Mouse (Mus musculus) urinary bladder, postnatal 36 days (tissue): ENCODE data around the gene Dap.

Experiments used
- DNase-seq, 2 experiments: peaks; one replicate each; pipeline ENCODE4 v3.0.0; 2022; ENCODE audit warnings: low spot score in 2 of 2, mixed read lengths in 1 of 2

The Dap gene

DNA sequence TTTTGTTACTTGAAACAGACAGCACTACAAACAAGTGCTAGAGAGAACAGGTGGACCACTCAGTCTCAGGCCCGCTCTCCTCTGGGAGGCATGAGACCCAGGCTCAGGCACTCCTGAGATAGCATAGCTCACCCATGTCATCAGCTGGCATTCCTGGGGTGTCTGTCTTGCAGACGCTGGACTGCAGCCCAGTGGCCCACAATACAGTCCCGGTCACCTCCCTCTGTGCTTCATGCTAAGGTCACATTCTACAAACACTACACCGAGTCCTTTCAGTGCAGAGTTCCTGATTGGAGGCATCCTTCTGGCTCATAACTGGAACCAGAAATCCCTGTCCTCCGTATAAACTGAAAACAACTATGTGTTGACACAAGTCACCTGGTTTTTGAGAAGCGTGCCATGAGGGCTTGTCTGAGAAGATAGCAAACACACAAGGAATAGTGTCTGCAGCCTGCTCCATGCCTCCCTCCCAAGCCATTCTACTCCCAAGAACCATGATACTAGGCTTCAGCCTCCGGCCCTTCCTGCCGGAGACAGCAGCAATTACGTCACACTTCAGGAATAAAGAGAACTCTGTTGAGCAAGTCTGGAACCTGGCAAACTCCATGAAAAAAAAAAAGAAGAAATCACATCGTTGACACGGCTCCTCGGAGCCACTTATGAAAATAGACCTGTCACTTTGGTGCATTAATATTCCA, 78.3 kb downstream of the Dap start:
- no peak for DNase-seq

DNA sequence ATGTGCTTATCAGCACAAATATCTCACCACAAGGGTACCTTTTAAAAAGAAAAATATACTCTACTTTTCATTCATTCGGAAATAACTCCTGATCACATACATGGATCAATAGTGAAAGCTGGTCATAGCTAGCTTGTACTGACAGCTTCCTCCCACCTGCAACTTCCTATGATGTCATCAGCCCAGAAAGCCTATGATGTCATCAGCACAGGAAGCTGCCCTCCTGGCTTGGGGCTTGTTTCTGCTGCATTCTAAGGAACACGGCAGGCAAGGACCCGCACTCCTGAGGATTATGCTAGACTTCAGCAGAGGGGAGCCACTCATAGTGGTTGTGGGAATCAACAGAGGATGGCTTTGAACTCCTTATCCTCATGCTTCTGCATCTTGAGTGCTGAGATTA, 80.2 kb downstream of the Dap start:
- DNase-seq: no peak

DNA sequence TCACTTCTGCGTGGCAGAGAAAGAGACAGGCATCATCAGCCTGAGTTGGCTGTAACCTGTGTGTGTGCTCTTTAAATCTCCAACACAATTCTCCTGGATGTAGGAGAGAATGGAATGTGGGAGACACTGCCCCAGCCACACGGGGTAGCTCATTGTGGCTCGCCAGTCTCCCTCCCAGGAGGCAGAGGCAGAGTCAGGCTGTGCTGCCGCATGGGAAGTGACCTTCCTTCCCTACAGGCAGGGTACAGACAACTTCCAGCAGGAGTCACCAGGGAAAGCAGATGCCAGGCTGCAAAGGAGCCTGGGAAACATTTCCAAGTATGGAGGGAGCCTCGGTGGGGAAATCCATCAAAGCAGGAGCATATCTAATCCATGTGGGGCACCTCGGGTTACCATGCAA, 81.1 kb downstream of the Dap start:
- DNase-seq: no peak

DNA sequence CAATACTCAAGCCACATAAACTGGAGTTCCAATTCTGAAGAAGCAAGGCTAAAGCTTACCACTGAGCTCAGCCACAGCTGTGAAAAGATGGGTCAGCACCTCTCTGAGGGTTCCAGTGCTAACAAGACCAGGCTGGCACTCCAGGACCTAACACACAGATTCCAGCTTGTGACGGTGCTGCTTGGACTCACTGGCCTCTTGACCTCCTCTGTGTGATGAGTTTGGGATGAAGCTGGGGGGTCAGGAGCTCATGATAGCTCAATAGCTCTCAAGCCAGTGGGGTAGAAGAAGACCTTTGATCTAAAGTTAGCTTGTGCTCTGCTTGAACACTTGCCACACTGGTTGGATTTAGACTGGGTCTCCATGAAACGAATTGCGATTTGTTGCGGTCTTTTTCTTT, 82.6 kb downstream of the Dap start:
- no peak for DNase-seq

DNA sequence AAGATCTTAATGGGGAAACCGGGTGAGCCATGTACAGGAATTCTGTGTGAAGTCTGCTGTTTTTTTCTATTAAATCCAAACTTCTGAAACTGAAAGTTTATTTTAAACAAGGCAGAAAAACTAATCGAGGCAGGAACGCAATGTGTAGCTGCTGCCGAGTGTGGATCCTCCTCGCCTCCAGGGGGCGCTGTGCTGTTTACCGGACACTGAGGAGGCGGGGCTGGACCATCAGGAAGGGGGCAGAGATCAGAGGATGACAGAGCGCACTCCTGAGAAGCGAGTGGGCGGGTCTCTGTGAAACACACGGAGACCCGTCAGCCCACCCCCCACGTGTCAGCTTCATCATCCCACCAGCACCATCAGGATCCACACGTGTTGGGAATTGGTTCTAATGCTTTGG, 85.4 kb downstream of the Dap start:
- no peak for DNase-seq

DNA sequence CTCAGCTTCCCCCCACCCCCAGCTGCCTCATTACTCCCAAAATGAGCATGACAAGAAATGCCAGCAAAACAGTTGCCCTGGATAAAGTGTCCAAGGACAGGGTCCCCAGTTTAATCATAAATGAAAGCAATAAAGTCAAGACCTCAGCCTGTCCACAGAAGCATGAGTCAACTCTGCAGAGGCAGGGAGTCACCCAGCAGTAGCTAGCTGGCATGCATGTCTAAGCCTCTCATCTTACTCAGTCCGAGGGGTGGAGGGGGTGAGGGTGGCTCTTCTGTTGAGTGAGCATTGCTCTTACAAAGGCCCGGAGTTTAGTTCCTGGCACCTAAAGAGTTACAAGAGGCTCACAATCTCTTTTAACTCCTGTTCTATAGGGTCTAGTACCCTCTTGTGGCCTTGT, 87.9 kb downstream of the Dap start:
- DNase-seq: no peak

DNA sequence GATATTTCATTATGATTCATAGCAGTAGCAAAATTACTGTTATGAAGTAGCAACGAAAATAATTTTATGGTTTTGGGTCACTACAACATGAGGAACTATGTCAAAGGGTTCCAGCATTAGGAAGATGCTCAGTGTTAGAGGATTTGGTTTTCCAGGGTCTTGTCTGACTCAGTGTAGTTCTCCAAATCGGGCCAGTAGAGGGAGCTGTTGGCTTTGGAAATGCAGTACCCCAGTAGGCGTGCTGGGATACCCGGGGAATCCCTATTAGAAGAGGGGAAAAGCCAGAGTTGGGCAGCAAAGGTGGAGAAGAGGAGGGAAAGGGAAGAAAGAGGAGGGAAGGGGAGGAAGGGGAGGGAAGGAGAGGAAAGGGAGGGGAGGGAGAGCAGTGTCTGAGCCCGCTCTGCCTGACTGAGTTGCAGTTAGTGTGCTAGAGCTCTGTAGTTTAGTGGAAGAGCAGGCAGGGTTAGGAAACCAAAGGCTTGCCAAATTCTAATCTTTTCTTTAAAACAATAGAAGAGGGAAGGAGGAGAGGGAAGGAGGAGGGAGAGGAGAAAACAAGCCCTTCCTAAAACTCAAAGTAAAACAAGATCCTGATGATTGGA, 91.6 kb downstream of the Dap start:
- DNase-seq: peak; percentile 52 to 78

DNA sequence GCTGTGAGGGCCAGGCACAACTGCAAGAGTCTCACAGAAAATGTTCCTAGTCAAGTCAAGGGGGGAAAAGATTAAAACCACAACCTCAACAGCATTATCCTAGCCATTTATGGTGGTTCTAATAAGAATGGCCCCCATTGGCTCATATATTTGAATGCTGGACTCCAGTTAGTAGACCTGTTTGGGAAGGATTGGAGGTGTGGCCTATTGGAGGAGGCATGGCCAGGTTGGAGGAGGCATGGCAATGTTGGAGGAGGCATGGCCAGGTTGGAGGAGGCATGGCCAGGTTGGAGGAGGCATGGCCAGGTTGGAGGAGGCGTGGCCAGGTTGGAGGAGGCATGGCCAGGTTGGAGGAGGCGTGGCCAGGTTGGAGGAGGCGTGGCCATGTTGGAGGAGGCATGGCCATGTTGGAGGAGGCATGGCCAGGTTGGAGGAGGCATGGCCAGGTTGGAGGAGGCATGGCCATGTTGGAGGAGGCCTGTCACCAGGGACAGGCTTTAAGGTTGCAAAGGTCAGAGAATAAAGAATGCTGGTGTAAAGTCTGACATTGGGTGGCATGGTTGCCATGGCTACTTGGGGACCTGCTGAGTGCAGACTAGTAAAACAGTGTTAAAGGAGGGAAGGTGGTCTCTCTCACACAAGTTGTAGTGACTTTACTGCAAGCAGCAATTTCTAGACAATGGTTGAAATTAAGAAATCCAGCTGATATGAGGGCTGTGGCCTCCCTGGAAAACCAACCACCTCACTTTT, 93.1 kb downstream of the Dap start:
- DNase-seq: no peak

DNA sequence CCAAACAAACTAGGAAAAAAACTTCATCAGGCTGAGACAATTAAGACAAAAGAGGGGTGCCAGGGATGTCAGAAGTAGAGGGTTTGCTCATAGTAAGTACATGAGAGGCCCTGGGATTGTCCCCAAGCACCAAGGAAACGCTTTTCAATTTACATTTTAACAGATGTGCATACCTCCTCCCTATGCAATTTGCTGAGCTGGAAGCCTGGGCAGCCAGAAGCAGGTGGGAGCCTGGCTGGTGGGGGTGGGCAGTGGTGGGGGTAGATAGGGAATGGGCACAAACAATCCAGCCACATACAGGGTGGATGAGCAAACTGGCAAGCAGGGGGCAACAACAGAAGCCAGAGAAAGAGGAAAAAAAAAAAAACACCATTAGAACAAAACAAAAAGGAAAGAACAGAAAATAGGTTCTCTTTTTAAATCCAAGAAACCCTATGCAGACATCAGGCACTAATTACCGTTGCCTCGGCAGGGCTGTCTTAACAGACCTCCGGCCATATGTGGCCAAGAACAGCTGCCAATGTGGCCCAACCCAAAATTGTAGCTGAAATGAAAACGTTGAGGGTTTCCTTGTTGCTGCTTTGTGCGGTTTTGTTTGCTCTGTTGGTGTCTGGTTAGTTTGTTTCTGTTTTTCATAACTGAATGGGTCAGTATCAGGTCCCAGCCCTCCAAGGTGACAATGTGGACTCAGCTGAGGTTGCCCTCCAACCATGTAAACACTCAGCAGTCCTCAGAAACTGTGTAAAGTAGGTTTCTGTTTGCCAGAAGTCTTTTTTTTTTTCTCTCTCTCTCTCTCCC, 94.2 kb downstream of the Dap start:
- DNase-seq: no peak

DNA sequence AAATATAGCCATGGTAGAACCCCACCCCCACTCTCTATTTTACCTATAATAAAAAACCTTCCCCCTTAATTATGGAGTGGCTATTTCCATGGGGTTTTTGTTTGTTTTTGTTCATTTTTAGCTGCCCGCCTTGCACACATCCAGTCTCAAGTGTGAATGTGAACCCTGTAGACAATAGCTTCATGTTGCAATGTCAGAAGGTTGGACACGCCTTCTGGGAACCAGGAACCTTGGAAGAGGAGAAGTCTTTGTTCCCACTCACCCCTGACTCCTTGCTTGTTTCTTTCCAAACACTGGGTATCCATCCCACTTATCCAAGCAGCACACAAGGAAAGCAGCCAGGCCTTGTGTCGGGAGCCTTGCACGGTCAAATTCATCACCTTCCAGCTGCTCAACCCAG, 94.9 kb downstream of the Dap start:
- DNase-seq: no peak

DNA sequence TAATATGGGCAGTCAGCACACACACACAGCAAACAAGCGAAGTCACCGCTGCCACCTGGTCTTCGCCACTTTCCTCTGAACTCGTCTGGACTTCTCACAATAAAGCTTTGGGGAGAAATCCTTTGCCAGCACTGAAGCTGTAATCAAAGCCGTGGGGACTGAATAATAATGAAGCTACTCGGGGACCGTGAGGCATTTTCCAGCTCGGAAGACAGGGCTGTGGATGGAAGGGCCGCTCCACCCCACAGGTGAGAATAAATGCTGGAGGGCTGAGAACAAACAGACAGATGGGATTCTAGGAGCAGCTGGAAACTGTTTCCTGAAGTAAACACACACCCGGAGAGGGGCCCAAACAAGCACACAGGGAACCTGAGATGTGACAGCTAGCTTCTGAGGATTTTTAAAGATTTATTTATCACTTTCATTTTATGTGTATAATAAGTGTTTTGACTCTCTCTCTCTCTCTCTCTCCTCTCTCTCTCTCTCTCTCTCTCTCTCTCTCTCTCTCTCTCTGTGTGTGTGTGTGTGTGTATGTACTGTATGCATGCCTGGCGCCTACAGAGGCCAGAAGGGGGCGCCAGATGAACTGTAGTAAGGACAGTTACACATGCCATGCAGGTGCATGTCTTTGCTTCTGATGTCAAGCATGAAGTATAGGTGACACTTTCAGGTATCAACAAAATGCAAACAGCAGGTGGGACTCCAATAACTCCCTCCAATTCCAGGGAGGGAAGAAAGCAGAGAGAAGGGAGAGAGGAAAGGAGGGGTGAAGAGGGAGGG, 96.7 kb downstream of the Dap start:
- no peak for DNase-seq

DNA sequence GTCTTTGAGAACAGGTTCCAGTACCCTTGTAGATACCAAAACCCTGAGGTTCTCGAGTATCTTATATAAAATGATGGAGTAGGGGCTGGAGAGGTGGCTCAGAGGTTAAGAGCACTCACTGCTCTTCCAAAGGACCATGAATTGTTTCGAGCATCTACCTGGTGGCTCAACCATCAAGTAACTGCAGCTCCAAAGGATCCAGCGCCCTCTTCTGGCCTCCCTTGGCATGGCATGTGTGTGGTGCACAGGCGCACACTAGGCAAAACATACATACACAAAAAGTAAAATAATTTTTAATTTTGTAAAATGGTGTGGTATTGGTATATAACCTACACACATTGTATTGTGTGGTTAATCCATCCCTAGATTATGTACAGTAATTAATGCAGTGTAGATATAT, 99.6 kb downstream of the Dap start:
- no peak for DNase-seq
